Mouse (Mus musculus) forebrain, embryonic 15.5 days (tissue): ENCODE data around the gene Ube2v1. TPM values are rescaled to one million over a fixed set of nuclear protein-coding genes. Genes with fewer than 3 reads are reported as not detected.

ENCODE experiments used
- ATAC-seq: fragments of 200-750 bp; cut with Nextera tagmentation; replicated peaks from 2 replicates; pipeline ENCODE4 v1.8.0; 2017; ENCODE audit warnings: mild to moderate bottlenecking, moderate TSS enrichment, moderate library complexity
- H3K27ac ChIP-seq: fragments of 300-500 bp; sonication (generic); replicated peaks from 2 replicates; pipeline ENCODE4 v1.5.1; 2015; ENCODE audit warnings: mild to moderate bottlenecking, inconsistent platforms
- H3K27me3 ChIP-seq: fragments of 300-500 bp; sonication (generic); 2 replicates; pipeline ENCODE4 v1.6.1; 2015; ENCODE audit warnings: inconsistent platforms
- H3K36me3 ChIP-seq: fragments of 300-500 bp; sonication (generic); 2 replicates; pipeline ENCODE4 v1.6.1; 2015; ENCODE audit warnings: mild to moderate bottlenecking, inconsistent platforms
- H3K4me1 ChIP-seq: fragments of 300-500 bp; sonication (generic); 2 replicates; pipeline ENCODE4 v1.6.1; 2015; ENCODE audit warnings: inconsistent platforms
- H3K4me2 ChIP-seq: fragments of 300-500 bp; sonication (generic); replicated peaks from 2 replicates; pipeline ENCODE4 v1.6.1; 2015; ENCODE audit warnings: mild to moderate bottlenecking, inconsistent platforms
- H3K4me3 ChIP-seq: fragments of 300-500 bp; sonication (generic); 2 replicates; pipeline ENCODE4 v1.5.1; 2015; ENCODE audit warnings: mild to moderate bottlenecking, inconsistent platforms
- H3K9ac ChIP-seq: fragments of 300-500 bp; sonication (generic); replicated peaks from 2 replicates; pipeline ENCODE4 v1.6.1; 2015; ENCODE audit warnings: mild to moderate bottlenecking, inconsistent platforms
- H3K9me3 ChIP-seq: fragments of 300-500 bp; sonication (generic); 2 replicates; pipeline ENCODE4 v1.6.1; 2016; ENCODE audit warnings: inconsistent platforms
- WGBS: fragments of 180-500 bp; shearing (Covaris S2); methylation state at CpG from one replicate; pipeline ENCODE4 v1.1.7; 2015; ENCODE audit warnings: mixed read lengths; 5-methylcytosine and 5-hydroxymethylcytosine counted together
- polyA plus RNA-seq: library from polyadenylated mRNA; unstranded; fragments of >200 nt; fragmentation: Nextera tagmentation; extraction: Ambion mirVana; gene quantifications from 2 replicates; pipeline ENCODE4 v1.2.1, GENCODE M21; 2015

Gene Ube2v1
- 267 and 269 TPM in 2 replicates for polyA plus RNA-seq

GRCm38 (mm10) chr2:167631591-167632448 lies at the start of gene Ube2v1:
TSS of gene Ube2v1 (minus strand) at chr2:167632095.
- peak; percentile 82 for ATAC-seq
- H3K27me3 ChIP-seq: no peaks in the 10 kb centered on the region
- peak within 1 kb of the TSS; percentile 81 for H3K4me3 ChIP-seq
- no peaks in the 10 kb centered on the region for H3K9me3 ChIP-seq
- under 1% methylated on average over 86 of the region's 87 CpGs for WGBS
- H3K9ac ChIP-seq: peak within 1 kb of the TSS; percentile 80
- peak within 1 kb of the TSS; percentile 79 for H3K4me2 ChIP-seq
- peak within 1 kb of the TSS; percentile 84 for H3K27ac ChIP-seq
- H3K36me3 ChIP-seq: no peaks in the 10 kb centered on the region
- H3K4me1 ChIP-seq: peaks cover 51% of the 10 kb centered on the region

- Histone ChIP-seq H3K4me1 (no peaks in the 10 kb centered on the region), H3K9ac (no peak overlapping the region), H3K4me3 (no peak overlapping the region), H3K36me3 (no peaks in the 10 kb centered on the region), H3K9me3 (no peaks in the 10 kb centered on the region), H3K4me2 (no peak overlapping the region), H3K27me3 (no peaks in the 10 kb centered on the region), H3K27ac (no peak overlapping the region)
- WGBS: 48% methylated on average over 5 of the region's 5 CpGs
- no peak for ATAC-seq
Observed at GRCm38 (mm10) chr2:167680657-167681056, 48.8 kb upstream of the Ube2v1 start.

- no peaks in the 10 kb centered on the region for H3K4me1 ChIP-seq
- WGBS: 4% methylated on average over 13 of the region's 13 CpGs
- H3K9me3 ChIP-seq: no peaks in the 10 kb centered on the region
- ATAC-seq: peak; percentile 78
- no peak overlapping the region for H3K4me3 ChIP-seq
- H3K36me3 ChIP-seq: no peaks in the 10 kb centered on the region
- H3K9ac ChIP-seq: no peak overlapping the region
- H3K27ac ChIP-seq: no peak overlapping the region
- H3K27me3 ChIP-seq: no peaks in the 10 kb centered on the region
- H3K4me2 ChIP-seq: no peak overlapping the region
Observed at GRCm38 (mm10) chr2:167679902-167680430, 48.1 kb upstream of the Ube2v1 start.

- Histone ChIP-seq H3K27ac (no peak overlapping the region), H3K4me2 (no peak overlapping the region), H3K36me3 (no peaks in the 10 kb centered on the region), H3K9ac (no peak overlapping the region), H3K4me3 (no peak overlapping the region), H3K4me1 (no peaks in the 10 kb centered on the region), H3K27me3 (no peaks in the 10 kb centered on the region), H3K9me3 (no peaks in the 10 kb centered on the region)
- WGBS: 48% methylated on average over 5 of the region's 5 CpGs
- ATAC-seq: no peak
Observed at GRCm38 (mm10) chr2:167678600-167678999, 46.7 kb upstream of the Ube2v1 start.

GRCm38 (mm10) chr2:167675120-167675909 lies 43.4 kb upstream of the Ube2v1 start:
- no peak overlapping the region for H3K9ac ChIP-seq
- no peak for ATAC-seq
- H3K27me3 ChIP-seq: no peaks in the 10 kb centered on the region
- no peaks in the 10 kb centered on the region for H3K36me3 ChIP-seq
- no peaks in the 10 kb centered on the region for H3K4me1 ChIP-seq
- H3K4me2 ChIP-seq: no peak overlapping the region
- H3K9me3 ChIP-seq: no peaks in the 10 kb centered on the region
- no peak overlapping the region for H3K27ac ChIP-seq
- 41% methylated on average over 14 of the region's 14 CpGs for WGBS
- no peak overlapping the region for H3K4me3 ChIP-seq

- Histone ChIP-seq H3K27me3 (no peaks in the 10 kb centered on the region), H3K4me3 (no peak overlapping the region), H3K9ac (no peak overlapping the region), H3K36me3 (no peaks in the 10 kb centered on the region), H3K27ac (no peak overlapping the region), H3K4me2 (no peak overlapping the region), H3K4me1 (no peaks in the 10 kb centered on the region), H3K9me3 (no peaks in the 10 kb centered on the region)
- WGBS: 46% methylated on average over 13 of the region's 13 CpGs
- ATAC-seq: no peak
Observed at GRCm38 (mm10) chr2:167672212-167672685, 40.4 kb upstream of the Ube2v1 start.

GRCm38 (mm10) chr2:167671101-167671633 lies 39.3 kb upstream of the Ube2v1 start:
- Histone ChIP-seq H3K27ac (no peak overlapping the region), H3K4me2 (no peak overlapping the region), H3K9me3 (no peaks in the 10 kb centered on the region), H3K9ac (no peak overlapping the region), H3K4me3 (no peak overlapping the region), H3K36me3 (no peaks in the 10 kb centered on the region), H3K27me3 (no peaks in the 10 kb centered on the region), H3K4me1 (no peaks in the 10 kb centered on the region)
- ATAC-seq: no peak
- 89% methylated on average over 5 of the region's 5 CpGs for WGBS

- no peak overlapping the region for H3K4me2 ChIP-seq
- no peak overlapping the region for H3K4me3 ChIP-seq
- 82% methylated on average over 4 of the region's 4 CpGs for WGBS
- peaks cover 3% of the 10 kb centered on the region; the same call in 1 of the 2 replicates for H3K27me3 ChIP-seq
- H3K9ac ChIP-seq: no peak overlapping the region
- no peak for ATAC-seq
- H3K27ac ChIP-seq: no peak overlapping the region
- no peaks in the 10 kb centered on the region for H3K36me3 ChIP-seq
- H3K4me1 ChIP-seq: no peaks in the 10 kb centered on the region
- no peaks in the 10 kb centered on the region for H3K9me3 ChIP-seq
Observed at GRCm38 (mm10) chr2:167669398-167669797, 37.5 kb upstream of the Ube2v1 start.

- Histone ChIP-seq H3K4me2 (no peak overlapping the region), H3K27ac (no peak overlapping the region), H3K4me3 (no peak overlapping the region), H3K36me3 (no peaks in the 10 kb centered on the region), H3K9ac (no peak overlapping the region), H3K4me1 (no peaks in the 10 kb centered on the region), H3K27me3 (peaks cover 3% of the 10 kb centered on the region; the same call in 1 of the 2 replicates), H3K9me3 (no peaks in the 10 kb centered on the region)
- WGBS: 89% methylated on average over 5 of the region's 5 CpGs
- no peak for ATAC-seq
Observed at GRCm38 (mm10) chr2:167668426-167668825, 36.5 kb upstream of the Ube2v1 start.

GRCm38 (mm10) chr2:167665972-167666713 lies 34.2 kb upstream of the Ube2v1 start:
- Histone ChIP-seq H3K9ac (no peak overlapping the region), H3K4me3 (no peak overlapping the region), H3K9me3 (no peaks in the 10 kb centered on the region), H3K27ac (no peak overlapping the region), H3K36me3 (no peaks in the 10 kb centered on the region), H3K27me3 (peaks cover 8% of the 10 kb centered on the region; the same call in 1 of the 2 replicates), H3K4me1 (peaks cover 7% of the 10 kb centered on the region), H3K4me2 (no peak overlapping the region)
- WGBS: 84% methylated on average over 18 of the region's 18 CpGs
- ATAC-seq: no peak

- Histone ChIP-seq H3K27ac (no peak overlapping the region), H3K9ac (no peak overlapping the region), H3K36me3 (no peaks in the 10 kb centered on the region), H3K27me3 (peaks cover 8% of the 10 kb centered on the region; the same call in 1 of the 2 replicates), H3K4me3 (no peak overlapping the region), H3K9me3 (no peaks in the 10 kb centered on the region), H3K4me1 (peaks cover 28% of the 10 kb centered on the region), H3K4me2 (no peak overlapping the region)
- no peak for ATAC-seq
- 55% methylated on average over 6 of the region's 6 CpGs for WGBS
Observed at GRCm38 (mm10) chr2:167662713-167663112, 30.8 kb upstream of the Ube2v1 start.
